Mouse (Mus musculus) liver, embryonic 18 days (tissue): Measurements from ENCODE around the gene Ceacam2. TPM values are rescaled to one million over a fixed set of nuclear protein-coding genes. Genes with fewer than 3 reads are reported as not detected.

Source experiments
- polyA plus RNA-seq: library from polyadenylated mRNA; depleted of rRNA; stranded (reverse); fragments of >200 nt; gene quantifications from 2 replicates; pipeline ENCODE4 v1.2.3, GENCODE M21; 2012; rRNA removed

Gene Ceacam2
- polyA plus RNA-seq: 0.02 and 0.05 TPM in 2 replicates

DNA sequence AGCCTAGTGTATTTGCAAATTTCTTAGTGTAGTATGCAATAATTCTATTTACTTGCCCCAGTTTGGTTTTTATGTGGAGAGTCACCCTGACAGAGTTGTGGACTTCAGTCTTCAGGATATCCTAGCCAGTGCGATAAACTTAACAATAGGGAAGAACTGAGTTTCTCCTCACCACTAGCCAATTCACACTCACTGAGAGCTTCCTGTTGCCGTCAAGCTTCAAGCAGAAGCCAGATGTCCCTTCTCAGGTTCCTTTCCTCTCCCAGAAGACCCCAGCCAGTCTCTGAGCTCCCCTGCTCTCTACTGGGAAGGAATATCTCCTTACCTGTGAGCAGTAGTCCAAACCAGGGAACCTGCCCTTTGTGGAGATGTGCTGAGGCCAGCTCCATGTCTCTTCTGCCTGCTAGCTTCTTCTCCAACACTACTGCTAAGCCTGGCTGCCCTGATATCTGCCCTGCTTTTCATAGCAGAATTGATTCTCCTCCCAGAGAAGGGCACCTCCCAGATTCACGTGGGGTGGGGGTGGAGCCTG lies at the start of gene Ceacam2:
Ceacam2 (minus strand) TSS at position 482 of the 532 bp plus-strand sequence.

GRCm38 (mm10) chr7:25477091-25477751 lies 62.4 kb downstream of the Ceacam2 start, which contains the start of gene Ceacam1:
Gene Ceacam1 (minus strand): TSS chr7:25477603.

Other genes with a start within 250 kb of the Ceacam2 start
- 25.4 and 28.3 TPM in 2 replicates for gene Pafah1b3, start 241.9 kb downstream of the Ceacam2 start, polyA plus RNA-seq
- gene Prr19, start 238.4 kb downstream of the Ceacam2 start, polyA plus RNA-seq: 0.02 and 0.05 TPM in 2 replicates
- 0.05 and 0.08 TPM in 2 replicates for gene Tmem145, start 233.8 kb downstream of the Ceacam2 start, polyA plus RNA-seq
- 1.1 and 1.4 TPM in 2 replicates for gene Megf8, start 222.7 kb downstream of the Ceacam2 start, polyA plus RNA-seq
- not detected in 2 replicates for gene Cnfn, start 170.1 kb downstream of the Ceacam2 start, polyA plus RNA-seq
- gene Lipe, start 141.1 kb downstream of the Ceacam2 start, polyA plus RNA-seq: 4.2 and 4.6 TPM in 2 replicates
- gene Cxcl17, start 127.0 kb downstream of the Ceacam2 start, polyA plus RNA-seq: not detected in 2 replicates
- 28.6 and 33.7 TPM in 2 replicates for gene Ceacam1, start 62.3 kb downstream of the Ceacam2 start, polyA plus RNA-seq
- gene Erich4, start 76.0 kb upstream of the Ceacam2 start, polyA plus RNA-seq: 0.22 TPM in 1 of 2 replicates, not detected in the other
- gene Dmac2, start 79.6 kb upstream of the Ceacam2 start, polyA plus RNA-seq: 11.8 and 12.8 TPM in 2 replicates
- gene B3gnt8, start 86.8 kb upstream of the Ceacam2 start, polyA plus RNA-seq: 2.6 and 2.7 TPM in 2 replicates
- 115 and 116 TPM in 2 replicates for gene Bckdha, start 119.1 kb upstream of the Ceacam2 start, polyA plus RNA-seq
- gene Exosc5, start 119.3 kb upstream of the Ceacam2 start, polyA plus RNA-seq: 26.4 and 31.9 TPM in 2 replicates
- gene Tmem91, start 135.3 kb upstream of the Ceacam2 start, polyA plus RNA-seq: 0.62 and 0.63 TPM in 2 replicates
- 18.3 and 19.4 TPM in 2 replicates for gene B9d2, start 140.9 kb upstream of the Ceacam2 start, polyA plus RNA-seq
- 11.8 and 13.6 TPM in 2 replicates for gene Tgfb1, start 147.1 kb upstream of the Ceacam2 start, polyA plus RNA-seq
- gene Ccdc97, start 179.2 kb upstream of the Ceacam2 start, polyA plus RNA-seq: 12.6 and 16.0 TPM in 2 replicates
- 16.1 and 17.3 TPM in 2 replicates for gene Hnrnpul1, start 214.9 kb upstream of the Ceacam2 start, polyA plus RNA-seq
- 13.4 and 14.2 TPM in 2 replicates for gene Axl, start 248.8 kb upstream of the Ceacam2 start, polyA plus RNA-seq